Mouse (Mus musculus) embryonic facial prominence, embryonic 15.5 days (tissue): ENCODE measurements around the gene Trub1. TPM values are rescaled to one million over a fixed set of nuclear protein-coding genes. Genes with fewer than 3 reads are reported as not detected.
A peak's percentile ranks its signal among the peaks of the same experiment; 100 is the strongest.

Experiments
- ATAC-seq: fragments of 200-750 bp; cut with Nextera tagmentation; 2 replicates; pipeline ENCODE4 v1.8.0; 2017; ENCODE audit warnings: low read depth, moderate TSS enrichment; ENCODE audit not compliant: insufficient number of reproducible peaks, low FRiP score, low TSS enrichment
- H3K27ac ChIP-seq: fragments of 300-500 bp; sonication (generic); replicated peaks from 2 replicates; pipeline ENCODE4 v1.5.1; 2015; ENCODE audit warnings: mild to moderate bottlenecking, inconsistent platforms
- H3K27me3 ChIP-seq: fragments of 300-500 bp; sonication (generic); 2 replicates; pipeline ENCODE4 v1.6.1; 2015; ENCODE audit warnings: inconsistent platforms
- H3K36me3 ChIP-seq: fragments of 300-500 bp; sonication (generic); 2 replicates; pipeline ENCODE4 v1.6.1; 2015; ENCODE audit warnings: mild to moderate bottlenecking, inconsistent platforms
- H3K4me1 ChIP-seq: fragments of 300-500 bp; sonication (generic); 2 replicates; pipeline ENCODE4 v1.6.1; 2015; ENCODE audit warnings: inconsistent platforms
- H3K4me2 ChIP-seq: fragments of 300-500 bp; sonication (generic); replicated peaks from 2 replicates; pipeline ENCODE4 v1.6.1; 2015; ENCODE audit warnings: mild to moderate bottlenecking, inconsistent platforms
- H3K4me3 ChIP-seq: fragments of 300-500 bp; sonication (generic); replicated peaks from 2 replicates; pipeline ENCODE4 v1.5.1; 2015; ENCODE audit warnings: mild to moderate bottlenecking, inconsistent platforms
- H3K9ac ChIP-seq: fragments of 300-500 bp; sonication (generic); 2 replicates; pipeline ENCODE4 v1.6.1; 2015; ENCODE audit warnings: inconsistent platforms
- H3K9me3 ChIP-seq: fragments of 300-500 bp; sonication (generic); replicated peaks from 2 replicates; pipeline ENCODE4 v1.6.1; 2016; ENCODE audit warnings: inconsistent platforms
- WGBS: fragments of 180-500 bp; shearing (Covaris S2); methylation state at CpG from one replicate; pipeline ENCODE4 v1.1.7; 2015; 5-methylcytosine and 5-hydroxymethylcytosine counted together
- polyA plus RNA-seq: library from polyadenylated mRNA; unstranded; fragments of >200 nt; fragmentation: Nextera tagmentation; extraction: Ambion mirVana; gene quantifications from 2 replicates; pipeline ENCODE4 v1.2.1, GENCODE M21; 2015

Gene Trub1
- 21.7 and 24.1 TPM in 2 replicates for polyA plus RNA-seq

DNA sequence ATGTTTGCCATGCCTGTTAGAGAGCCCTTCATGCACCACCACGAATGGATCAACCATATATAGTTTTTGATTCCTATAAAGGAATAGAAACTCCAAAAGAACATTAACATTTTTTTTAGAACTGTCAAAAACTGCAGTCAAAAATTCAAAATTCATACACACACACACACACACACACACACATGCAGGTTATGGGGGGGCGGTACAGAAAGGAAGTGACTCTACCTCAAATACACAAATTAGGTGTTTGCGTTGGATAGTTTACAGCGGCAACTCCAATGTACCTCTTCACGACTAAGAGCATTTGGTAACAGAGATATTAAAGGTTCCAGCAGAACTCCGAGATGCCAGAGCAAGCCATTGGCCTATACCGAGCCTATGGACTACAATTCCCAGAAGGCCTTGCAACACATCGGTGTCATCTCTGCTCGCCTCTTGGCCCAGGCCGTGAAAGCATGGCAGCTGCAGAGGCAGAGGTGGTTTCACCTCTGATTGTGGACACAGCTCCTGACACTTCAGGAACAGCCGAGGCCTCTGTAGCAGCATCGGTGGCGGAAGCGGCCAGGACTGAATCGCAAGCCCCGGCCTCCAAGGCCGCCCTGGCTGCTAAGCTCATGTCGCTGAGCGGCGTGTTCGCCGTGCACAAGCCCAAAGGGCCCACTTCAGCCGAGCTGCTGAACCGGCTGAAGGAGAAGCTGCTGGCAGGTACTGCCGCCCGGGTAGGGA lies at the start of gene Trub1:
TSS of gene Trub1 (plus strand) at position 421 of the 726 bp plus-strand sequence.
- H3K4me1 ChIP-seq = peaks cover 16% of the 10 kb centered on the region
- H3K9me3 ChIP-seq = no peaks in the 10 kb centered on the region
- H3K27ac ChIP-seq = 0 out of 2 replicates have a peak within 1 kb of the TSS, but pooled peaks have one; percentile 49
- peak within 1 kb of the TSS; percentile 47 for H3K4me2 ChIP-seq
- no peaks in the 10 kb centered on the region for H3K36me3 ChIP-seq
- peak; percentile 95 for ATAC-seq
- peak within 1 kb of the TSS; percentile 77 for H3K4me3 ChIP-seq
- H3K9ac ChIP-seq = peak within 1 kb of the TSS; percentile 77
- WGBS = 4% methylated on average over 26 of the region's 26 CpGs
- no peaks in the 10 kb centered on the region for H3K27me3 ChIP-seq

DNA sequence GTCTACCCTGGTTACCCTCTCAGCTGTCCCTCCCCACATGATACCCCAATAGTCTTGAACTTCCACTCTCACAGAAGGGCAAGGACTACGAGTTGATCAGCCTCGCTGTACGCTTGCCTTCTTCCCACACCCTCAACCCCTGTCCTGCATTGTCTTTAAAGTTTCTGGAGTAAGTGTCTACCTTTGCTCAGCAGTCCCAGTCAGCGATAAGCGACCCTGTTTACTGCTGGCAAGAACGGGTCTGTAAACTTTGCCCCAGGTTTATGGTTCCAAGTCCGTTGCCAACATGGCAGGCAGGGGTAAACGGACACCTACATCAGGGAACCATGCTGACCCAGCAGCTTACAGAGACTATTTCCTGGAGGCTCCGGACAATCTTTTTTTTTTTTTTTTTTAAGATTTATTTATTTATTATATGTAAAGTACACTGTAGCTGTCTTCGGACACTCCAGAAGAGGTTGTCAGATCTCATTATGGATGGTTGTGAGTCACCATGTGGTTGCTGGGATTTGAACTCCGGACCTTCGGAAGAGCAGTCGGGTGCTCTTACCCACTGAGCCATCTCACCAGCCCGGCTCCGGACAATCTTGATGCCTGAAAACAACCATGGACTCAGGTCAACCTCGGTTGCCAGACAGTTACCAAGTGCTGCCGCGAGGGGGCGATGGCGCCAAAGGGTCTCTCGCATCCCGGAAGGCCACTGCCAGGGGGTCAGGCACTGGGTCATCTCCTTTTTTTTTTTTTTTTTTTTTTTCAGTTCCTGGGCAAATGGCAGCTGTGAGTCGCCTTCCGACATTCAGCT lies 48.8 kb upstream of the Trub1 start:
- Histone ChIP-seq H3K4me1 (peaks cover 3% of the 10 kb centered on the region; the same call in 1 of the 2 replicates), H3K4me3 (0 out of 2 replicates have a peak overlapping the region, but pooled peaks have one; percentile 13), H3K27me3 (no peaks in the 10 kb centered on the region), H3K36me3 (no peaks in the 10 kb centered on the region), H3K4me2 (peak overlapping the region; percentile 37), H3K9me3 (no peaks in the 10 kb centered on the region), H3K9ac (no peak overlapping the region), H3K27ac (no peak overlapping the region)
- WGBS = 16% methylated on average over 24 of the region's 24 CpGs
- ATAC-seq = no peak

DNA sequence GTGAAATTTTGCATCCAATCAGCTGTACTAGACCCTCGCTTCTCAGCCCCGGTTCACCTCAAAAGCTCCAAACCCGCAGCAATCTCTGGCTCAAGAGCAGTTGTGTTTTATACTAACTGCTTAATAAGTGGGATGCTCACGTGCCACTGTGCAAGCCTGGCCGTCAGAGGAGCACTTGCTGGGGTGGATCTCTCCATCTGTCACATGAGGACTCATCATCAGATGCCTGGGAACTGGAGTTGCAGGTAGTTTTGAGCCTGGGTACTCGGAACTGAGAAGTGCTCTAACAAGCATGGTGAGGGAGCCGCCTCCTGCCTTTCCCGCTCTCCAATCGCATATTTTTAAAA lies 48.2 kb upstream of the Trub1 start:
- H3K36me3 ChIP-seq = no peaks in the 10 kb centered on the region
- H3K9ac ChIP-seq = no peak overlapping the region
- no peaks in the 10 kb centered on the region for H3K27me3 ChIP-seq
- H3K4me2 ChIP-seq = peak overlapping the region; percentile 37
- WGBS = 7% methylated on average over 9 of the region's 9 CpGs
- H3K4me1 ChIP-seq = peaks cover 3% of the 10 kb centered on the region; the same call in 1 of the 2 replicates
- no peaks in the 10 kb centered on the region for H3K9me3 ChIP-seq
- H3K4me3 ChIP-seq = 0 out of 2 replicates have a peak overlapping the region, but pooled peaks have one; percentile 13
- no peak for ATAC-seq
- no peak overlapping the region for H3K27ac ChIP-seq

DNA sequence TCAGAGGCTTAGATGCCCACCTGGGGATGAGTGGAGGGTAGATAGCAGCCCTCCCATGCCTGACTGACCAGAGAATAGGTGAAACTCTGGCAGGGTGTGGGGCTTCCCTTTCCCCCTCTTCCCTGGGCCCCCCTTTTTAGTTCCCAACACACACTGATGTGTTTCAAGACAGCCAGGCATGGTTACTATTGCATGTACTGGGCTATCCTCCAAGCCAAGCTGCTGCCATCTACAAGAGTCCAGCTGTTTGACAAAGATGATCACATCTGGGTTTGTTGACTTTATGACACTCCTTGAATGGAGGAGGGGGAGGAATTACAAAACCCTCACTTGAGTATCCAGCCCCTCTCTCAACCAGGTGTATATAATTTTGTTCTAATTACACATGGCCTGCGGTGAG lies 44.8 kb upstream of the Trub1 start:
- peaks cover 21% of the 10 kb centered on the region for H3K4me1 ChIP-seq
- no peaks in the 10 kb centered on the region for H3K9me3 ChIP-seq
- WGBS = 76% methylated on average over 1 of the region's 1 CpGs
- no peak for ATAC-seq
- H3K4me2 ChIP-seq = no peak overlapping the region
- no peaks in the 10 kb centered on the region for H3K36me3 ChIP-seq
- no peak overlapping the region for H3K9ac ChIP-seq
- H3K27me3 ChIP-seq = no peaks in the 10 kb centered on the region
- no peak overlapping the region for H3K4me3 ChIP-seq
- H3K27ac ChIP-seq = no peak overlapping the region

DNA sequence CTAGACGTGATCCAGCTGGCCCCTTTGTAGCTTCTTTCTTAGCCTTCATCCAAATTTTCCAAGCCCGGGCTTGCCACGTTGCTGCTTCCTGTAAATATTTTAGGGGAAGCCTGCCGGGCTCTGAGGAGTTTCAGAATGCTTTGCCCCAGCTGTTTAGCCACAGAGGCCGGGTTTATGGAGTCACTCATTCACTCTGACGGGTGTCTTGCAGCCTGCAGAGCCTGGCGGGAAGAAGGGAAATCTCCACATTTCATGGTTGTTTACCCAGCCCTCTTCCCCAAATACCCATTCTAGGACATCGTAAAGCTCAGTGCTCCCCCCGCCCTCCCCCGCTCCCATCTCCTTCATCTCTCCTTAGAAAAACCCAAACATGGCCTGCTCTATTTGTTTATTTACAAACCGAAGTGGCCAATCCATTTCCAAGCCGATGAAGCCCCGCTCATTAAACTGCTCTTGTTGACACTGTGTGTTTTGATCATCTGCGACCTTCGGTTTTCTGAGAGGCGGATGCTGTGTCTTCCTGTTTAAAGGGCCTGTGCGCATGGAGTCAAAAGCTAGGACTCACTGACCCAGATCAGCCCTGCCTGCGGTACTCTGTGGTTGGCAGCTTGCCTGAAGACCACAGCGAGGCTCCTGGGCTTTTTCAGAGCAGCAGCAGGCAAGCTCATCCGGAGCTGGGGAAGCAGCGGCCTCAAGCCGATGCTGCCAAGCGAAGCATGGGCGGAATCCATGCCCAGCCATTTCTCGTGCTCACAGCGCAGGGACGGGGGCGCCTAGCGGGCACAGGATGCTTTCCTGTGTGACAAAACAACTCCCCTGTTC lies 41.1 kb upstream of the Trub1 start:
- Histone ChIP-seq H3K4me2 (peak overlapping the region; percentile 41), H3K9me3 (no peaks in the 10 kb centered on the region), H3K4me1 (peaks cover 18% of the 10 kb centered on the region), H3K4me3 (peak overlapping the region; percentile 17), H3K36me3 (no peaks in the 10 kb centered on the region), H3K9ac (no peak overlapping the region), H3K27me3 (no peaks in the 10 kb centered on the region), H3K27ac (peak overlapping the region; percentile 74)
- ATAC-seq = peak; percentile 65; the same call in 1 of the 2 replicates
- 17% methylated on average over 29 of the region's 29 CpGs for WGBS

DNA sequence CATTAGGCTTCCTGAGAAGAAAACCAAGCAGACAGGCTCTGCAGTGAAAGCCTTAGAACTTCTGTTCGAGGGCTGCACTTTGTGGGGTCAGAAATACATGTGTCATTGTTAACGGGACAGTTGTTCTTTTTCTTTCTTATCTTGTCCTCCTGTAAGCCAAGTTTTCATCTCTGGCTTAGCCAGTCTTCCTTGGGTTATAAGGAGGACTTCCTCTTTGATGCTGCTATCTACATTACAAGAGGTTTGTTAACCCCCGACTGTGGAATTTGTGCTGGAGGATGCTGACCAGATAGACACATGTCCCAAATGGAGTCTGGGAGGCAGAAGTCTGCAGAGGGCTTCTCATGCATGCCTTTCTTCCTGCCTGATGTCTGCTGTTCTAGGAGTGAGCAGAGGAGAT lies 39.5 kb upstream of the Trub1 start:
- Histone ChIP-seq H3K36me3 (no peaks in the 10 kb centered on the region), H3K9me3 (no peaks in the 10 kb centered on the region), H3K27ac (no peak overlapping the region), H3K27me3 (no peaks in the 10 kb centered on the region), H3K4me2 (no peak overlapping the region), H3K4me3 (no peak overlapping the region), H3K9ac (no peak overlapping the region), H3K4me1 (peaks cover 22% of the 10 kb centered on the region)
- no peak for ATAC-seq
- WGBS = 70% methylated on average over 3 of the region's 3 CpGs

DNA sequence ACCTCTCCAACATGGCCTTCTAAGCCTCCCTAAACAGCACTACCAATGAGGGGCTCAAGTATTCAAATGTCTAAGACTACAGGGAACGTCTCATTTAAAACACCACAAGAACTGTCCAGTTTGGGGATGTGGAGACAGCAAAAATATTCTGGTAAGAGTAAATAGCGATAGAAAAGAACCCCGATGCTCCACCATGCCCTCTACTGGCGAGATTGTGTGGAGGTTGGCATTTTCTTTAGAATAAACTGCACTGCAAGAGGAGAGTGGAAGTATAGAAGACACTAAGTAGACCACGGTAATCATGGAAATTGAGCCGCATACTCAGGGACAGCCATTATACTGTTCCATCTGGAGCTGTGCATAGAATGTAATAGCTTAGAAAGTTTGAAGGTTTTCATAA lies 38.8 kb upstream of the Trub1 start:
- Histone ChIP-seq H3K9me3 (no peaks in the 10 kb centered on the region), H3K4me3 (no peak overlapping the region), H3K4me2 (no peak overlapping the region), H3K4me1 (peaks cover 22% of the 10 kb centered on the region), H3K9ac (no peak overlapping the region), H3K27me3 (no peaks in the 10 kb centered on the region), H3K36me3 (no peaks in the 10 kb centered on the region), H3K27ac (no peak overlapping the region)
- WGBS = 84% methylated on average over 6 of the region's 6 CpGs
- no peak for ATAC-seq

DNA sequence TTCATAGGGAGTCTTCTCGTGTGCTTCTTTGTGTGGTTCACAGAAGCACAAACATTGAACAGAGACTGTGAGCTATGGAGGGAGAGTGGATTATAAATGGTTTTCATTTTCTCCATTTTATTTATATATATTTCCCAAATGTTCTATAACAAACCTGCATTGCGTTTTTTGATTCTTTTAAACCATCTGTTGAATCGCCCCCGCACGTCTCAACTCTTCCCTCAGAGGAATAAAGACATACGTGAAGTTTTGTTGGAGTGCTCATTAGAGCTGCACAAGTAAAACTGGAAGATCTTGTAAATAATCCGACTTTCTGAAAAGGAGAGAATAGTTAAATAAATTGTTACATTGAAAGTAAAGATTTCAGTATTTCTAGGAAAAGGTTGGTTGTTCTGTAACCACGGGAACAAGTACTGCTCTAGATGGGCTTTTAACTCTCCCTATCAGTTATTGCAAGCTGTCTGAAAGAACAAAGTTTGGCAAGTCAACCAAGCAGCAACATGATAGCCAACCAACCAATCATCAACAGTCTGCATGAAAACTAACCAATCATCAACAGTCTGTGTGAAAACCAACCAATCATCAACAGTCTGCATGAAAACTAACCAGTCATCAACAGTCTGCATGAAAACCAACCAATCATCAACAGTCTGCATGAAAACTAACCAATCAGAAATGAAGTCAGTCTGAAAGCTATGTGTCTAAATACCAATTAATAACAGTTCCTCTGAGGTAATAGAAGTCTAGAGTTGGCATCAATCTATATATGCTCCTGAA lies 37.5 kb upstream of the Trub1 start:
- no peak overlapping the region for H3K9ac ChIP-seq

DNA sequence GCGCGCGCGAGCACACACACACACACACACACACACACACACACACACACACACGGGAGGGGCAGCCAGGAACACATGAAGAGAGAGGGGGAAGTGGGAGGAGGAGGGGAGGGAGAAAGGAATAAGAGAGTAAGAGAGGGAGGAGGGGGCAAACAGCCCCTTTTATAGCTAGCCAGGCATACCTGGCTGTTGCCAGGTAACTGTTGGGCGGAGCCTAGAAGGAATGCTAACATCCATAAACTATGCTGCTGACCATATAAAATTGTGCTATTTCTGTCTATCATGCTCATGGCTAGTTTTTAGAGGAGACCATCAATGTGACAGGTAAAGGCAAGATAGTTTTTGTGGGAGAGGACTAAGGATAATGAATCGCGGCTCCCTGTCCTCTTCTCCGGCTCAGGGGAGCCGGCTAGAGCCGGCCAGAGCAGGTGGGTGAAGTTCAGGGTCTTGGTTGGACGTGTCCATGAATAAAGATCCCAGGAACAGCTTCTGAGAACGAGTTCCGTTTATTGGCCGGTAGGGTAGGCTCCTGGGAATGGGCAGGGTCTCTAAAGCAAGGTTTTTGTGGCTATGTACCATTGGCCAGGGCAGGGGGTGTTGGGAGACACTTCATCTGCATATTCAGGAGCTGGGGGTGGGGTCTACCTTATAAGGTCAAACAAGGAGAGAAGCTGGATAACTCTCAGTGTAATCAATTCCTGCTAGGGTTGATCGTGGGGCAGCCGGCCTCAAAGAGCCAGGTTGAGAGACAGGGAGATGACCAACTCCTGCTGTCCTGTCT lies 34.7 kb upstream of the Trub1 start:
- Histone ChIP-seq H3K4me1 (0 out of 2 replicates have a peak, but pooled peaks cover 5% of the 10 kb centered on the region), H3K27me3 (no peaks in the 10 kb centered on the region), H3K27ac (no peak overlapping the region), H3K4me2 (peak overlapping the region; percentile 29; the same call in 1 of the 2 replicates), H3K36me3 (no peaks in the 10 kb centered on the region), H3K9me3 (no peaks in the 10 kb centered on the region), H3K9ac (no peak overlapping the region), H3K4me3 (no peak overlapping the region)
- ATAC-seq = no peak
- 27% methylated on average over 17 of the region's 17 CpGs for WGBS

More for the DNA sequence above, 37.5 kb upstream of the Trub1 start:
- H3K4me2 ChIP-seq = no peak overlapping the region
- H3K4me3 ChIP-seq = no peak overlapping the region
- H3K9me3 ChIP-seq = no peaks in the 10 kb centered on the region
- H3K36me3 ChIP-seq = no peaks in the 10 kb centered on the region
- peaks cover 22% of the 10 kb centered on the region for H3K4me1 ChIP-seq
- H3K27ac ChIP-seq = no peak overlapping the region
- no peaks in the 10 kb centered on the region for H3K27me3 ChIP-seq
- 69% methylated on average over 8 of the region's 8 CpGs for WGBS
- no peak for ATAC-seq

DNA sequence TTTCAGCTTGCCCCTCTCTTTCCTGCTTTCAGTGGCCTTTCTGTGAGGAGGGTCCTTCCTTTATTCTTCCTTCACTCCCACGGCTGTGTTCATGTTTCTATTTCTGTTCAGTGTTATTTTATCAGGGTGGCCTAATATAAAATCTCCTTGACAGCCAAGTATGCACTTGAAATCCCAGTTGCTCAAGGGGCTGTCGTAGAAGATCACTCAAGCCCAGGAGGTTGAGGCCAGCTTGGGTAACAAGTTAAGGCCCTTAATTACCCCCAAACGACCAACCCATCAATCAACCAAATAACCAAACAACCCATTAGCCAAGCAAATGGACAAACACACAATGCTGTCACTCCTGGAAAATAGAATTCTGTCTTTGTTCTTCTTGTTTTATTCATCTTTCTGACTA lies 29.3 kb upstream of the Trub1 start:
- Histone ChIP-seq H3K27me3 (no peaks in the 10 kb centered on the region), H3K4me2 (no peak overlapping the region), H3K36me3 (no peaks in the 10 kb centered on the region), H3K4me3 (no peak overlapping the region), H3K4me1 (no peaks in the 10 kb centered on the region), H3K27ac (no peak overlapping the region), H3K9ac (no peak overlapping the region), H3K9me3 (no peaks in the 10 kb centered on the region)
- ATAC-seq = no peak
- 25% methylated on average over 3 of the region's 3 CpGs for WGBS
